ENCODE assay signal across 28 mouse cellular contexts in the genomic region with DNA sequence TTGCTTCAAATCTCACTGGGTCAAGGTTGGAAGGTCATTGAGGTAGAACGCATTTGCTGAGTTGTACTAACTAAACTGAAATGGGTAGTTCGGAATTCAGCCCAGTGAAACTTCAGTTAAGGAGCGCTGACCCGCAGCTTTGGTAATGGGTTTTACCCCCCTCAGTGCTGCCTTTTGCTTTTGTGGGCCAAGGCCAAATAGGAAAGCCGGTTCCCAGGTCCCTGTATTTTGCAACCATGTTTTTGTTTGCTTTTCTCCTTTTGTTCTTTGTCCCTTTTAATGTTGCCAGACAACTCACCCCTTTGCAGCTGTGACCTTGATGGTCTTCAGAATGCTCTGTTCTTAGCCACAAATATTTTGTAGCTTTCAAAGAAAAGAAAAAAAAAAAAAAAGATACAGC.
A peak's percentile ranks its signal among the peaks of the same experiment; 100 is the strongest.
DNase-seq lines count a peak whose midpoint lies in the region; ATAC-seq lines count a peak whose summit lies in the region.
"Had no signal": no experiment of that assay in that cellular context is flagged by ENCODE, and none has a peak within 500 bp of the region (broad histone marks: within the 10 kb centered on the region; RNA-seq: fewer than 3 reads in every experiment).

No protein-coding gene starts in this region.

- DNase-seq in adrenal gland, adult 2 months = peak; percentile 25
- no peak for DNase-seq in adrenal gland, postnatal 4 days (ENCODE audit: low spot score in 2 of 2)
- DNase-seq in kidney, postnatal 14 days = peak; percentile 8
- no peak for DNase-seq in kidney, postnatal 4 days
- peak; percentile 30 for DNase-seq in R1 (ENCODE audit: low read depth, low spot score)
- DNase-seq in left cerebral cortex, postnatal 10 days (ENCODE audit: extremely low spot score in 1 of 2, low spot score in 2 of 2) = no peak
- DNase-seq: cerebellum, adult 11 months; cerebellum, adult 9-11 months; gastrocnemius, postnatal 10 days; heart, adult 2 months; heart, postnatal 36 days; kidney, adult 18-20 months; left cerebral cortex, postnatal 4 days; right cerebral cortex, adult 18-20 months; right cerebral cortex, postnatal 4 days; thymus, adult 2 months; thymus, postnatal 4 days had no signal

- H3K9me3 ChIP-seq in liver, embryonic 16.5 days (replicated peaks; ENCODE audit: control insufficient read depth, low read length) = no peaks in the 10 kb centered on the region
- H3K9me3 ChIP-seq: embryonic facial prominence, embryonic 10.5 days; forebrain, embryonic 15.5 days; limb, embryonic 15.5 days; midbrain, embryonic 15.5 days; neural tube, embryonic 13.5 days had no signal

- H3K27me3 ChIP-seq in liver, embryonic 16.5 days (ENCODE audit: control insufficient read depth, insufficient read depth, low read depth, low read length) = no peaks in the 10 kb centered on the region
- H3K27me3 ChIP-seq: forebrain, embryonic 15.5 days; midbrain, embryonic 15.5 days; neural tube, embryonic 13.5 days had no signal

- no peak overlapping the region; the same call in 1 of the 2 replicates for H3K27ac ChIP-seq in liver, embryonic 16.5 days (ENCODE audit: low read length)
- H3K27ac ChIP-seq: embryonic facial prominence, embryonic 10.5 days; forebrain, embryonic 15.5 days; heart, adult 2 months; hindbrain, embryonic 14.5 days; left cerebral cortex, adult 2 months; limb, embryonic 15.5 days; macrophage; midbrain, embryonic 15.5 days; neural tube, embryonic 13.5 days had no signal

- no peak overlapping the region for H3K4me2 ChIP-seq in liver, embryonic 16.5 days (ENCODE audit: low read depth, low read length)
- H3K4me2 ChIP-seq: forebrain, embryonic 15.5 days; hindbrain, embryonic 14.5 days; limb, embryonic 15.5 days; midbrain, embryonic 15.5 days; neural tube, embryonic 13.5 days had no signal

- H3K4me3 ChIP-seq in liver, embryonic 16.5 days (ENCODE audit: low read depth, low read length) = no peak overlapping the region
- H3K4me3 ChIP-seq: embryonic facial prominence, embryonic 10.5 days; forebrain, embryonic 15.5 days; heart, adult 2 months; left cerebral cortex, adult 2 months; limb, embryonic 15.5 days; midbrain, embryonic 15.5 days; myocyte; neural tube, embryonic 13.5 days had no signal

- ATAC-seq in liver, embryonic 16.5 days (ENCODE audit: low read depth) = peak; percentile 43
- ATAC-seq: inflammation-experienced regulatory T-cells, adult 6 months; midbrain, embryonic 15.5 days had no signal

- intact Hi-C loops in left cerebral cortex, postnatal 10 days (cut with DNase I) = no loop called here

- no peak overlapping the region for H3K9ac ChIP-seq in liver, embryonic 16.5 days (ENCODE audit: low read depth, low read length)
- H3K9ac ChIP-seq: forebrain, embryonic 15.5 days; hindbrain, embryonic 14.5 days; limb, embryonic 15.5 days; midbrain, embryonic 15.5 days; neural tube, embryonic 13.5 days had no signal

- no peaks in the 10 kb centered on the region for H3K4me1 ChIP-seq in liver, embryonic 16.5 days (ENCODE audit: control insufficient read depth, low read depth, low read length)
- H3K4me1 ChIP-seq: forebrain, embryonic 15.5 days; midbrain, embryonic 15.5 days had no signal

- 58% methylated on average over 5 of the region's 5 CpGs for WGBS in liver, embryonic 16.5 days (ENCODE audit: insufficient replicate concordance)

- no peaks in the 10 kb centered on the region for H3K36me3 ChIP-seq in liver, embryonic 16.5 days (ENCODE audit: control insufficient read depth, insufficient read depth)
- H3K36me3 ChIP-seq: embryonic facial prominence, embryonic 10.5 days; forebrain, embryonic 15.5 days; limb, embryonic 15.5 days; midbrain, embryonic 15.5 days; neural tube, embryonic 13.5 days had no signal

Comparison
In these comparisons a context has a peak if more than half of its experiments do, and no peak if none do; other contexts are left out.
1. DNase-seq: peak in adrenal gland, adult 2 months (single experiment), kidney, postnatal 14 days (single experiment) and R1 (single experiment); none in adrenal gland, postnatal 4 days (0 of 2), kidney, postnatal 4 days (0 of 2) and left cerebral cortex, postnatal 10 days (0 of 2).